Mouse (Mus musculus) megakaryocyte, adult 5-6 weeks (primary cell): Measurements from ENCODE around the gene AC124108.1. TPM values are rescaled to one million over a fixed set of nuclear protein-coding genes. Genes with fewer than 3 reads are reported as not detected.

Experiments used
- ATAC-seq: 2 replicates; pipeline ENCODE4 v1.8.0; 2016; ENCODE audit warnings: mild to moderate bottlenecking, inconsistent platforms; ENCODE audit not compliant: poor library complexity, severe bottlenecking
- total RNA-seq, 2 experiments: library from RNA; stranded (forward) in 1 of 2; stranded (reverse) in 1 of 2; fragments of 153-499, 151-499 nt in 1 of 2; fragments of 221-1000, 200-1000 nt in 1 of 2; gene quantifications; 2 replicates each; pipeline versions ENCODE4 v1.2.3 to v1.2.4; 2015 to 2017

Gene AC124108.1
- total RNA-seq, 2 experiments from 2014 or later = not detected

DNA sequence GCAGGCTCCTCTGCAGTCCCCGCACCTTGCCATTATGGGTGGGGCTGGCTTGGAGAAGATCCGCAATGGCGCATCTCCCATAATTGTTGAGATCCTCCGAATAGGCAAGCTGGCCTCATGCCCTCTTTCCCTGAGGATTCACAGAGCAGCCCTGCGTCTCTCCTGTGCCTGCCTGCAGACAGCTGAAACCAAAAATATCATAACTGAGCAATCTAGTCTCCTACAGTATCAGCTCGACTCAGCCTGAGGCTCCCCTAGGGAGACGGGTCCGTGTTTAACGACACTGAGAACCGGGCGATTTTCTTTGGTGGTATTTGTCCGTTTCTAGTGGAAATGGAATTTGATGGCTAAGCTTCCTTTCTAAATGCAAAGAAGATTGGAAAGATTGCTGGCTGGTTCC, 8.7 kb downstream of the AC124108.1 start:
- no peak for ATAC-seq

DNA sequence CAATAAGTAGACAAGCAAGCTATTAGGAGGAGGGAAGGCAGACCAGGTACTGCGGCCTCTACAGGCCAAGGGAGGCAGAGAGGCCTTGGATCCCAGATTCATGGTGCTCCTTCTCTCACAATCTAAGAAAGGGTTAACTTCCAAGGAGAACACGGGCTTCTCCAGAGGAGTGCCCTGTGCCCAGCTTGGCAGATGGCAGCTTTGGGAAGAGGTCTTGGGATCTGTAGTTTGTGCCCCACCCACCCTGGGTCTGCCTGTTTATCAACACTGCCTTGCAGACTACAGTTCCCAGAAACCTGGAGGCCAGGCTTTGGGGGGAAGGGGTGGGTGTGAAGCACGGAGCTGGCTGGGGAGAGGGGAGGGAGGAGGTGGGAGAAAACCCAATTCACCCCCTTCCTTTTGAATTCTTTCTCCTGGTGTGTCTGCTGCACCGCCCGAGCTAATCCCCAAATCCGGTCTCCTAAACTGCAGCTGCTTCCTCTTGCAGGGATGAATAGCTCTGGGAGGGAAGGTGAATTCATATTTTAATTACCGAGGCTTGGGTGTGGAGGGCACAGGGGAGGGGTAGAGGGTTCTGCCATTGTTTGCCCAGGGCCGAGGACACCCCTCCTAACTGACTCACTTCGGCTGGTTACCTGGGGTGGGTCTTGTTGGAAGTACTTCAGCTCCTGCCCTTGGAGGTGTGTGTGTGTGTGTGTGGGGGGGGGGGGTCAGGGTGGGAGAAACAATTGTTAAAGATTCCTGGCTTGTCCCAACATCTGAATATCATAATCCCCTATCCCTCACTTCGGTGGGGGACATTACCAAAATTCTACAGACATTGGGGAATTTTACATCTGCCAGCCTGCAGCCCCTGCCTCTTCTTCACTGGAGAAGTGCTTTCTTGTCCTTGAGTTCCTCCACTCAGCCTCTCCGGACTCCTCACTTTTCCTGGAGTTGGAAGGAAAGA, 9.6 kb downstream of the AC124108.1 start:
- no peak for ATAC-seq

DNA sequence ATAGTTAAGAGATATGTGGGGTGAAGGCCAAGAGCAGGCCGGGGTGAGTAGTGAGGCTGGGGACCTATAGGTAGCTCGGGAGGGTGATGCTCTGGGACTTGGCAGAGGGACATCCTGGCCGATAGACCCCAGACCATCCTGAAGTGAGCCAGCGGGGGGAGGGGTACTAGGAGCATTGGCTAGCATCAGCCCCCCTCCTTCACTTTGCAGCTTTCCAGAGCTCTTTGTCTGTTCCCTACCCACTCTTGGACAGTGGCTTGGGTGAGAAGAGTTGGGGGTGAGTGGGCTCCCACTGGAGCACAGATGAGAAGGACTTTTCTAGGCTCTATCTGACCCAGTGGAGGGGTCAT, 10.2 kb downstream of the AC124108.1 start:
- ATAC-seq = no peak

DNA sequence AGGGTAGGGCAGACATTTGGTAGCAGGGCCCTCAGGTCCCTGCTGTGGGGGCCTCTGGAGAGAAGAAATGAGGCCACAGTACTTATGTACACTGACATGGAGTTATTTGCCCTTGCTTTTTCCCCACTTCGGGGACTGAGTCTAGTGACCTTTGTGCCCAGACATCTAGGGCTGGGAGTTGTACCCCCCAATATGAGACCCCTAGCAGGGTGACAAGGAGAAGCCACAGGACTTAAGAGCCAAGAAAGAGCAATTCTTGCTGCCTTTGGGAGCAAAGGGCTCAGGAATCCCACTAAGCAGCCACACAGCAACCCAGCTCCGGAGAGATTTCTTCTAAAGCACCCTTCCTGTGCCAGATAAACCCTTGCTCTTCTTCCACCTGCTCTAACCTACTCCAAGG, 10.7 kb downstream of the AC124108.1 start:
- no peak for ATAC-seq

DNA sequence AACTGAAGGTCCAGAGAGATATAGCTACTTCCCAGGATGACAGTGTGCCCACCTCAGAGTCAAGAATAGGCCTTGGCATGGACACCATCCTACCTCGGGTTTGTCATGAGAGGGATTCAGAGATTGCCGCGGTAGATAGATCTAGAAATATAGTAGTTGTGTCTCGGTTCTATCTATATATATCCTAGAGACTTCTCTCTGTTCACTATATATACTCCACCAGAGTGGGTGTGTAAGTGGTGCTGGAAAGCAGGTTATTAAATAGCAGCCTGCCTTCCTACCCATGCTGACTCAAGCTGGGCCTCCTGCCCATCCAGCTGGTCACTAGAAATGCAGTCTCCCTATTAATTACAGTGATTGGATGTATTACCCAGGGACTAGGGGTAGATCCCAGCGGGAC, 11.5 kb downstream of the AC124108.1 start:
- no peak for ATAC-seq

DNA sequence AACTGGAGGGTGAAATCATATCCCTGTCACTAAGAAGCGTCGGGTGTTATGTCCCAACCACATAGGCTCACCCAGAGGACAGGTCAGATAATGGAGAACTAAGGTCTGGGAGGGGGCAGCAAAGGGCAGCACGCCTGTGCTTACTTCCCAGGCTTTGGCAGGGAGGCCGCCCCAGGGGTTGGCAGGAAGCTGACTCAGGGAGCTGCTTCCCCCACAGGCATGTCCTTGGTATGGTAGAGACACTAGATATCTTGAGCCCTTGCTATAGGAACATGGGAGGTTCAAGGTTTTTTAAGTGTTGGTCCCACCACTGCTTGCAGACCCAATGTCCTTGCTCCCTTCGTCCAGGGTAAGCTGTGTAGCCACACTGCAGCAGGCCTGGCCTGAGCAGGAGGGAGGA, 14.7 kb downstream of the AC124108.1 start:
- no peak for ATAC-seq

DNA sequence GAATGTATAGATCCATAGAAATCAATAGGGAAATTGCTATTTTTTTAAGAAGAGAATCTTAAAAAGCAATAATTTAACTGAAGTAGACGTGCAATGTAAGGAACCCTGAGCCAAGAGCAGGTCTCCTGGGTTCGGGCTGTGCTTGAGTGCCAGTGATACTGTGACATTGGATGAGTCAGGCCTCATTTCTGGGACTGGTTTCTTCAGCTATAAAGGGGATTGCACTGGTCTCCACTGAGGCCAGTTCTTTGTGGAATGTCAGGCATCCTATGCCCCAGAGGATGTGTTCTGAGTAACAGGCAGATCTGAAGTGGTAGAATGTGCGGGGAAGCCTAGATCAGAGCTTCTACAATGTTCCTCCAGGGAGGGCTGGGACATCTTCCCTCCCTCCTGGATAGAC, 15.6 kb downstream of the AC124108.1 start:
- ATAC-seq = no peak

DNA sequence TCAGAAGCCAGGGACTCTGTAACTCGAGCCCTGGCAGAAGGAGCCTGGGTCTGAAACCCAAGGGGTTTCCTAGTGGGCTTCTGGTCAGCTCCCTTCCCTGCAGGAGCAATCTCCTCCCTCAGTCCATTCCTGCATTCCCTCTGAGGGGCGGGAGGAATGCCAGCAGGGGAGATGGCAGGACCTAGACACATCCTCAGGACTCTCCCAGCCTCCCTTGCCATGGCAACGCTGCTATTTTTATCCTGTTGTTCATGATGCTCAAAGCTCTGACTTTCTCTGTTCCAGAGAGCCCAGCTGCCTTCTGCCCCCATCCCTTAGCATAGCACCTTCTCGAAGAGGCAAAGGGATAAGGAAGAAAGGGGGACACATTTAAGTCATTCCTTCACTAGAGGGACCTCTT, 16.9 kb downstream of the AC124108.1 start:
- no peak for ATAC-seq

DNA sequence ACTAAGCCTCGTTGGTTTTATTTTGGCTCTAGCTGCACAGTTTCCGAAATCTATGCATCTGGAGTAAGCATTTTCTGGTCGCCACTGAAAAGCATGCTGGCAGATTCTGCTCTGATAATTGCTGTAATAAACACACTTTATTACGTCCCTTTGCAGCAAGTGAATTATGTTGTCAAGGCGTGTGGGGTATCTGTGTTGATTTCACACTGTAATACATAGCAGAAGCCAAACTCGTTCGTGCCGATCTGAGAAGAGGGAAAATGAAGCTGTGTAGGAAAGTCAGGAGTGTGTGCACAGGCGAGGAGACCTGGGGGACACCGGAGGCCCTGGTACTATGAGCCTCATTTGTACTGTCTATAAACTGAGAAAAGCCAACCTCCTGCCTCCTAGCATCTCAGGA, 18.1 kb downstream of the AC124108.1 start:
- no peak for ATAC-seq

DNA sequence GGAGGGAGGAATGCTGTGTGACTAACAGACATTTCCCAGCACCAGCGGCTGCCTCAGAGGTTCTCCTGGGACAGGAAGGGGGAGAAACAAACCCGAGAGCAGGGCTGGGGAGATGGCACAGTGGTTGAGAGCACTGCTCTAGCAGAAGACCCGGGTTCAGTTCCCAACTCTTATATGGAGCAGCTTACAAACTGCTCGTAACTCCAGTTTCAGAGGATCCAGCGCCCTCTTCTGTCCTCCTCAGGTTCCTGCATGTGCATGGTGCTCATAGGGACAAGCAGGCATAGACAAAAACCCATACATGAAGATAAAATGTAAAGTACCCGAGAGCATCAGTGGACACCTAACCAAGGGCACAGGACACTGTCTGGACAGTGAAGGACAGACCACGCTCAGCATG, 19.7 kb downstream of the AC124108.1 start:
- ATAC-seq = no peak

DNA sequence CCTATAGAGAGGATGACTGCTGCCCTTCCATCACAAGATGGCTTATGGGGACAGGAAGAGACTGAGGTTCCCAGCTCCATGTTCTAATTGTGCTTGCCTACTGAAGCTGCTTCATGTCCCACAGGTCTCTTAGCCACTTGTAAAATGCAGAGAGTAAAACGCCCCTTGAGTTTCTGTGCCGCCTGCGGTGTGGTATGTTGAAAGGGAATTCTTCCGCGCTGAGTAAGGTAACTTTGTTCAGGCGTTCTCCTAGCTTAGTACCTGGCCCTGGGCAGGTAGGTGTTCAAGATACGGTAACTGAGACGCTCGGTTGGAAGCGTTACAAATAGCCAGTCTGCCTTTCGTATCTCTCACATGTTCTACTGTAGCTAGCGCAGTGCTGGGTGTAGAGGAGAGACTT, 20.4 kb downstream of the AC124108.1 start:
- ATAC-seq = no peak

DNA sequence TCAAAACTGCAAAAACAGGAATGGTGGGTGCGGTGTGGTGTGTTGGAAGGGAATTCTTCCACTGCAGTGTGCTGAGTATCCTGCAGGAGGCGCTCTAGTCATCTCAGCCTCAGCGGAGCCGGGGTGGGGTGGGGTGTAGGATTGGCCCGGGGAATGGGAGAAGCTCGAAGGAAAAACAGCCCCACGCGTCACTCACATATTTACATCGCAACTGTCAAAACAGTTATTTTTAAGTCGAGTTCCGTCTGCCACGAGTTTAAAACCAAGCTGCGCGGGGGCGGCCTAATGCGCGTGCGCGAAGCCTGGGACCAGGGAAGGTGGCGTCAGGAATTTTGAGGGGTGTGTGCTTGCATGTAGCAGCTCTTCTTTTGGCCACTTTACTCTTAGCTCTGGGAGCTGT, 21.0 kb downstream of the AC124108.1 start:
- ATAC-seq = 0 out of 2 replicates have a peak, but pooled peaks have one; percentile 33

DNA sequence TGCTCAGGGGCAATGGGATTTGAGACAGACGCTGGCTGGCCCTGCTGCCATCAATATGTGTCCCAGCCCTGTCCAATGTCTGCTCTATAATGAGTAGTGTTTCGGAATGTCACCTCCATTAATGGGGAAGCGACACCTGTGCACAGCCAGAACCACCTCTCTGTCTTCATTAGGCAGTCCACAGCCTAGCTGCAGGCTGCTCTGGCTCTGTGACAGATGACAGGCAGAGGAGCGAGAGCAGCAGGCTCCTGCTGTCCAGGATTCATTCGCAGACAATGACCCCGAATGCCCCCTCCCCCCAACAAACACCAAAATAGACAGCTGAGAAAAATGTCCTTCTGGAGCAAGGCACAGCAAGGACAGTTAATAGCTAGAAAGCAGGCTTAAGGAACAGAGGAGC, 21.8 kb downstream of the AC124108.1 start:
- ATAC-seq = no peak

DNA sequence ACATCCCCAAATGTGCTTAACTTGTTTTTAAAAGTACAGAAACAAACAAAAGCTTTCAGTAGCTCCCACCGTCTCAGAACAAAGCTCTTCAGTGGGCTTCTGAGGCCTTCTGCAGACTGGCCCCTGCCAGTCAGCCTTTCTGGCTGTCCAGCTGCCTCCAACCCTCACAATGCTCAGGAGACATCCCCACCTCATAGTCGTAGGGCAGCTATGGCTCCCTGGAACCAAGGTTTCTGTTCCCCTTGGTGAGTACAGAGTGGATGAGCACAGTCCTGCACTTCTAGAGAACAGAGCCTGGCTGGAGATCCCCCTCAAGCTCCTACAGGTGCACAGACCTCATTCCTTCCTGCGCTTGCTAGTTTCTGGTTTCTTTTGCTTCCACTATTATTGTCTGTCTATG, 25.0 kb downstream of the AC124108.1 start:
- no peak for ATAC-seq

DNA sequence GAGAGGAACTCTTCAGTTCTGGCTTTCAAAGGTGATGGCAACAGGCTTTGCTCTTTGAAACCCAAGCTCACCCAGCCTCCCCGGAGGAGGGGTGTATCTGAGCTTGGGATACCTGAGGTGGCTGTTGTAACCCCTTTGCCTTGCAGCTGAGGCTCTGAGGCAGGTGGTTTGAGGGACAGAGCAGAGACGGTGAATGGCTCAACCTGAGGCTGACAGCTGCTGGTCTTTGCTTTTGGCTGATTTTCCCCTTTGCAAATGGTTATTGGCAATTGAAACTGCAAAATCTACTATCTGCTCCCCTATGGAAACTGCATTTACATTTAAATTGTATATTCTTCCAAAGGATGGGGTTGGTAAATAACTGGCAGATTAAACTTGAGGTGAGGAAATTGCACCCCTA, 30.4 kb downstream of the AC124108.1 start:
- no peak for ATAC-seq

DNA sequence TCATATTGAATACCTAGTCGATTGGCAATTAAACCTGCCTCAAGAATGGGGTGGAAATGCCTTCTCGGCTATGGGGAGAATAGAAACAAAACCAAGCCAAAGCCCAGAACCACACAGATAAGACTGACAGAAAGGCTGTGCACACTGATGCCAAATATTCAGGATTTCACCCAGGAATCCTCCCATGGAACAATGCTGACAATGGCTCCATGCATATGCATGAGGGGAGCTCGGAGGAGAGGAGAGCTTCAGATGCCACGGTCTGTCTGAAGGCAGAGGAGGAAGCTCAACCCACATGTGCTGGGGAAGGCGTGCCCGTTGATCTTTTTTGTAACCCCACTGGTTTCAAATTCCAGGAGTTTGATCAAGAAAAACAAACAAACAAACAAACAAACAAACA, 30.9 kb downstream of the AC124108.1 start:
- no peak for ATAC-seq

DNA sequence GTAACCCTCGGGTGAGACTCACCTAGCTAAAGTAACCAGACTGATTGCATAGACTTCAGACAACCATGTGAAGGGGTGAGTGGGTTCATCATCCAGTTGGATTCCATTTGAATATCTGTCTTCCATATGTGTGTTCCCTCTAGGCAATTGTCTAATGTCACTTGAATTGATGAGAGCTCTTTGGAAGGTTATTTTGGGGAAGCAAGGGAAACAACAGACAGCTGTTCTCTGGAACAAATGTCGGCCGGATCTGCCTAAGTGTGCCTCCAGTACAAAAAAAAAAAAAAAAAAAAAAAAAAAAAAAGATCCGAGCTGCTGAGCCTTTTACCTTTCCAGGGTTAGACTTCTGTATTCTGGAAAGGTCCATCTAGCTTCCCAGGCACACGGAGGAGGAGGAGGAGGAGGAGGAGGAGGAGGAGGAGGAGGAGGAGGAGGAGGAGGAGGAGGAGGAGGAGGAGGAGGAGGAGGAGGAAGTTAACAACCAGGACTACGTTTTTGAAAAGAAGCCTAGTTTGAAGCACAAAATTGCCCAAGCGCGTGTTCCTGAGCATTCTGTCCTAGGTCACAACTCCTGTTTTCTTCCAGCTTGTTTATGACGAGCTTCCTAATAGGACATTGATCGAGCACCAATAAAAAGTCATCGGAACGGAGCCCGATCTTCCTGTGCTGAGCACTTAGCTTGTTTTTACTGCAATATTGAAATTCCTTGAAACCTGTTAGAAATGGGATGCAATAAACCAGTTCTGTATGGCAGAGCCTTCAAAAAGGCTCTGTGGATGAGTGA, 35.2 kb downstream of the AC124108.1 start:
- no peak for ATAC-seq

DNA sequence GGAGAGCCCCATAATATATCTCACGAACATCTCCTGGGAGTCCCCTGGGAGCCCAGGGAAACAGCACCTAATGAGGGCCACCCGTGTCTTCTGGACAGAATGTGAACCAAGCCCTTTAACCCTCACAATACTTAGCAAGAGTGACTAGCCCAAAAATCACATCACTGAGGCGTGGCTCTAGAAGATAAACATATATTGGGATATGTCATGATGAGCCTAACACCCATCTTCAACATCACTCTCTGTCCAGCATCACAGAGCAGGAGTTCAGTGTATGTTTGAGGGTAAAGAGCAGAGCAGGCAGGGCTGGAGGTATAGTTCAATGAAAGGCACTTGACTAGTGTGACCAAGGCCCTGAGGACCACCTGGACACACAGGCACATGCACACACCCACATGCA, 38.4 kb downstream of the AC124108.1 start, which contains the start of gene Gm10188:
TSS of gene Gm10188 (minus strand) at position 101 of the 400 bp plus-strand sequence.
- ATAC-seq = no peak

DNA sequence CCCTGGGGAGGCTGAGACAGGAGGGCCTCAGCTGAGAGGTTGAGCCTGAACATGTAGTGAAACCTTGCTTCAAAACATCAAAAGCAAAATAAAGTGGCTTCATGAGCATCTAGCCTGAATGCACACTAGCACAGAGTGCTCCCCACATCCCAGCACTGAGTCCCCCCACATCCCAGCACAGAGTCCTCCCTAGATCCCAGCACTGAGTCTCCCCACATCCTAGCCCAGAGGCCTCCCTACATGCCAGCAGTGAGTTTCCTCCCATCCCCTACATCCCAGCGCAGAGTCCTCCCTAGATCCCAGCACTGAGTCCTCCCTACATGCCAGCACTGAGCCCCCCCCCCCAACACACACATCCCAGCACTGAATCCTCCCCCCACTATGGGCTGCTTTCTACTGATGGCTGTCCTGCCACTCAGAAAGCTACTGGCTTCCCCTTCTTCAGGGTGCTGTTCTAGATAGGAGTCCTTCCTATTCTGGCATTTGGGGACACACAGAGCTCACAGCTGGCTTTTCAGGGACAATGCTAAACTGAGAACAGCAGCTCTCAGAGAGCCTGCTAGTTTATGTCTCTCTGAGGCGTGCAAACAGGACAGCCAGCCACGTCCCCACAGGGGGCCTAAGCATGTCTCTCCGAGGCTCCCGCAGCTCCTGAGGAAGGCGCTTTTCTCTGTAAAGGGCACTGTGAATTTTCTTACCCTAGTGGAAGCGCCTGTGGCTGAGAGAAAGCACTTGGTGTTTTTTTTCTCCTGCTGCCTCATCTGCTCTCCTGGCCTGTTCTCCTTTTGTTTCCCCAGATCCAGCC, 40.4 kb downstream of the AC124108.1 start:
- no peak for ATAC-seq

DNA sequence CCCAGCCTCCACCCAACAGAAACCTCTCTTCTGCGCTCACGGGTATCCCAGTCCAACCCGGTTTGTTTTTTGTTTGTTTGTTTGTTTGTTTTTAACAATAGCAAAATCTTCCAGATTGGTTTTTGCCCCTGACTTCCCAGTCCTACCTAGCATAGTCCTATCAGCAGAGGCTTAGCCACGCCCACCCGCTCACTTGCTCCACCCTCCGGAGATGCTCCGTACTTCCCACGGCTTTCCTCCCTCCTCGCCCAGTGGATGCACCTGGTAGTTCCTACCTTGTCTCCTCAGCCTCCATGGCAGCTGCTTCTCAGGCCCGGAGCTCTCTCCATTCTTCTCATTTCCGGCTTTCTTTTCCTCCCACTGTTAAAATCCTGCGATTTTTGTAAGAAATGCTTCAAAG, 42.3 kb downstream of the AC124108.1 start:
- no peak for ATAC-seq

DNA sequence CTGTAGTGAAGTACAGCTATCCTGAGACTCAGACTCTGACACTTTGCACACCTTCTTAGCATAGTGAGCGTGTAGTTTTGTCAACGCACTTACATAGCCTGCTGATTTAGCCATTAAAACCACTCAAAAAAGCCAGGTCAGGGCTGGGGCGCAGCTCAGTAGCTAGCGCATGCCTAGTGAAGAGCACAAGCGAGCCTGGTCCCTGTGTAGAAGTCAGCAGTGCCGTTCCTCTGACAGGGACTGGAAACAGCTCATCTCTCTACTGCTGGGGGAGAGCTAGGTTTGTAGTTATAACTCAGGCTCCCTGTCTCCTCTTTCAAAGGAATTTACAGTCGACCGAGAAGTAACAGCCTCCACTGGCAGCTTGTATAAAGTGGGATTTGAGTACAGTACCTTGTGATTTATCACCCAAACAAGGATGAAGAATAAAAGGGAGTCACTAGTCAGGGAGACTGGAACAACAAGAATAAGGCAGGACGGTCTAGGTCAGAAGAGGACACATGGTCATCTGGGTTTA, 43.6 kb downstream of the AC124108.1 start:
- ATAC-seq = no peak
